Mouse (Mus musculus): ENCODE measurements around the gene Gramd1b.
A peak's percentile ranks its signal among the peaks of the same experiment; 100 is the strongest.
"Not testable (repeated sequence)": the region's sequence is repeated elsewhere in the genome, so short reads cannot be mapped to it uniquely, and the experiment has no call there.

Gene Gramd1b

DNA sequence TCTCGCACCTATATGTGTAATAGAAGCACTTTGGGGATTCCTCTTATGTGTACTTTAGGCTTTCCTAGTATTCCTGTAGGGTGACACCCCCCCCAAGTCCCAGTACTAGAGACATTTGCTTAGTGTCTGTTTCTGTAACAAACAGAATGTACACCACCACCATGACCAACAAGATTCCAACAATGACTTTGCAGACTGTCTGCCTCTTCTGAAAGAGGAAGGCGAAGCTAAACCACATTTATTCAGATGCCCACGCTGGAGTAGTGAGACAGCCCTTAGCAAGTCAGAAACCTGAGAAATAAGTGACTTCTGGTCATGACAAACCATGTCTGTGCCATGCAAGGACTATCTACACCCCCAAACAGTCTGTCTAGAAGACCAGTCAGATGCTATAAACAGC, 11.9 kb downstream of the Gramd1b start:
- DNase-seq (ENCODE audit: low spot score in 2 of 2) = no peak

DNA sequence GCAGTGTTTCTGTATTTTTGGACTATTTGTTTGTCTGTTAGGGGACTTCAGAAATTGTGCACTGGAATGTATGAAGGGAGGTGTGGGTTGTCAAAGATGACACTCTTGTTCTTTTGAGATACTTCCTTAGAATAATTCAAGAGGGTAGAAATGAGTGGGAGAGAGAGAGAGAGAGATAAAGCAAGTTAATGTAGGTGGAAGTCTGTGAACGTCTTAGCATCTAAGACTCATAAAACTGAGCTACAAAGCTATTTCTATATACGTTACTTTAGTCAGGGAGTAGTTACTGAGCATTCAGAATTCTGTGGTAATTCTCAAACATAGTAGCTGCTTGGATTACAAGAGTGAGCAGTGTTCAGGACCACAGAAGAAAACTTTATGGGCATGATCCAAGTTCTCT, 19.2 kb downstream of the Gramd1b start:
- no peak for DNase-seq (ENCODE audit: low spot score in 2 of 2)

DNA sequence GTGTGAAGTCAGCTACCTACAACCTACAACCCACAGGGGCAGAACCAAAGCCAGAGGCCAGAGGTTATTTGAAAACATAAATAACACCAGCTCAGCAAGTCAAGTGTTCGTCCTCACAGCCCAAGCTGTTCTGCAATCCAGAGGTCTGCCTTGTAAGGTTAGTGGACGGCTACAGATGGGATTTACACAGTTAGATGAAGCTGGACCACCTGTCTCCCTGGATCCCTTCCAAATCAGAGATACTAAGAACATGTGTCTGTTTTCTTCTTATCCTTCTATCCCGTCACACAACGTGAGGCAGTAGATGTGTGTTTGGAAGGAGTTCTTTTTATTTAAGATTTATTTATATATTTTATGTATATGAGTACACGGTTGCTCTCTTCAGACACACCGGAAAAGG, 21.7 kb downstream of the Gramd1b start:
- DNase-seq (ENCODE audit: low spot score in 2 of 2) = no peak

DNA sequence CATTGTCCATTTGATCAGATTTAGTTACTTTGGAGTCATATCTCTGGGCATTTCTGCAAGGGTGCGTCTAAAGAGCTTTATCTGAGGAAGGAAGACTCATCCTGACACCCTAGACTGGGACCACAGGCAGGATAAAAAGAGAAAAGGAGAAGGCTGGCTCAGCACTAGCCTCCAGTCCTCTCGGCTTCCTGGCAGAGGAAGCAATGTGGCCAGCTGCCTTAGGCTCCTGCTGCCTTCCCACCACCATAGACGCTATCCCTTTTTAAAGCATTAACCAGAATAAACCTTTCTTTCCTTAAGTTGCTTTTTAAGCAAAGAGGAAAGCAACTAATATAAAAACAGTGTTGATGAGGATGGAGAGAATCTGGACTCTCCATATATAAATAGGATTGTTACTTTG, 24.6 kb downstream of the Gramd1b start:
- DNase-seq (ENCODE audit: low spot score in 2 of 2) = no peak

DNA sequence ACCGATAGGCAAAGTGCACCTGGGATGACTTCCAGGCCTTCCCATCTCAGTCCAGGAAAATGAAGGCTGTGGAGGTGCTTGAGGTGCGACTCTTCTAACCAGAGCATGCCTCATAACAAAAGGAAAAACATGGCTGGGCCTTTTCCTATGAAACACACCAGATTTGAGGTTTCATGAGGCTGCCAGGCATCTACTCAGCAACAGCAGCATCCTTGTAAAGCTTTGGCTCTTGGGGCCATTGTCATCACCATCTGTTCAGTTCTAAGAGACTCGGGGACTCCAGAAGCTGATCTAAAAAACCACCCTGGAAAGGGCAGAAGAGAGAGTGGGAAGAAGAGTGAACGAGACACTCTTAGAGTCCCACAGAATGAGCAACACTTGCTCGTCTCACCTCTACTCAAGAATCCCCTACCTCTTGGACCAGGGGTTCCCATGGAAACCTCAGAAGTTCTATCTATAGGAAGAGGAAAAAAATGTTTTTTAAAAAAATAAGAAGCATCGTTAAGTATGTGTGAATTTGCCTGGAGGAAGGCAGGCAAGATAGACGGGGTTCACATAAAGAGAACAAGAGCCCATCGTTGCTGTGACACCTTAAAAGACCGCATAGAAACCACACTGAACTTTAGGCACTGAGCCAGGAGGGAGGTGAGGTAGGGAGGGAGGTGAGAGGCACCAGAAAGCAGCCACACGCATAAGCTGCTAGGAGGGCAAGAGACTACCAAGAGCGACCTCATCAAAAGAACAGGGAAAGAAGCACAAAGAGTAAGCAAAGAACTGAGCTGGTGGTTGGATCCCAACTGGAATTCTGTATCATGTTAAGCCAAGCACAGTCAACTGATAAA, 25.5 kb downstream of the Gramd1b start:
- DNase-seq (ENCODE audit: low spot score in 2 of 2) = no peak

DNA sequence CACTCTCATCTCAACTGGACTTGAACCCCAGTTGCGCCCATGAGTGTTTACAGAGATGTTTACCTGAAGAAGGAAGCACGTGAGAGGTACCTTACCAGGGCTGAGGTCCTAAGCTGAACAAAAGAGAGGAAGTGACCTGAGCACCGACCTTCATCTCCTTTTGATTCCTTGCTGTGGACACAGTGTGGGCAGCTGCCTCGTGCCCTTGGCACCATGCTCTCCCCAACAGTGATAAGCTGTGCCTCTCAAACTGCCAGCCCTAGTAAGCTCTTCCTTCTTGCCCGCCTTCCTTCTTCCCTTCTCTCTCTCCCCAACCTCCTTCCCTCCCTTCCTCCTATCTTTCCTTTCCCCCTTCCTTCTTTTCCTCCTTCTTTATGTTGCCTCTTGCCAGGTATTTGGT, 26.3 kb downstream of the Gramd1b start:
- no peak for DNase-seq (ENCODE audit: low spot score in 2 of 2)

DNA sequence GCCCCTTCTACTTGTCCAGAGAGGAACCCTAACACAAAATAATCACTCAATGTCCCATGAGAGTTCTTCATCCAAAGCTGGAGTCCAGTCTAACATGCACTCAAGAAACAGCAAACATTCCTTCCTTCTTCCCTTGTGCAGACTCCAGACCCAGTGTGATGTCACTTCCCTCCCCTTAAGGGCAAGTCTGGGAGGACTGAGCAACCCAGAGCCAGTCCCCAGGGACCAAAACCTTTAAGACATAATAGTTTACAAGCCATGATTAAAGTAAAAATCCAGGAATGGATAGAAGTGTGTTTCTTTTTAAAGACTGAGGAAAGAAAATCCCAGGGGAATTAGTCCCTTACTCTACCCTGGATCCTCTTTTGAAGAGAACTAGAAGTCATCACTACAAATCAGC, 30.5 kb downstream of the Gramd1b start:
- no peak for DNase-seq (ENCODE audit: low spot score in 2 of 2)

DNA sequence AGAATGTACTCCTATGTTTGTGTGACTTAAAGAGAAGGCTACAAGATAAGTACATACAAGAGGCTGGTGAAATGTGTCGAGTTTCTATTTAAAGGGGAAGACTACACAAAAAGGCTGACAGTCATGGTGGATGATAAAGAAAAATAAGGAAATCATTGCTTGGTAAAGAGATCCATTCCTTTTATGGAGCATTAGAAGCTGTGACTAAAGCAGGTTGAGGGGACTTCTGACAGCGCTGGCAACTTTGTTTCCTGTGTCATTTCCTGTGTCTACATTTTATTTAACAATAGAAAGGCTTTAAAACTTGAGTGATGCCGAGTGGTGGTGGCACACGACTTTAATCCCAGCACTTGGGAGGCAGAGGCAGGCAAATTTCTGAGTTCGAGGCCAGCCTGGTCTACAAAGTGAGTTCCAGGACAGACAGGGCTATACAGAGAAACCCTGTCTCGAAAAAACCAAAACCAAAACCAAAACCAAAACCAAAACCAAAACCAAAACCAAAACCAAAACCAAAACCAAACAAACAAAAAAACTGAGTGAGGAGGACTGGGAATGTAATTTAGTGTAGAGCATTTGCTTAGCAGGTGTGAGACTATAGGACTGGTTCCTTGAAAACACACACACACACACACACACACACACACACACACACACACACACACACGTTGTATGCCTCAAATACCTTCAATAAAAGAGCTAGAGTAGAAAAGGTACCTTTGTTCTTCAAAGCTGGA, 48.7 kb downstream of the Gramd1b start:
- DNase-seq (ENCODE audit: low spot score in 2 of 2) = not testable (repeated sequence)

DNA sequence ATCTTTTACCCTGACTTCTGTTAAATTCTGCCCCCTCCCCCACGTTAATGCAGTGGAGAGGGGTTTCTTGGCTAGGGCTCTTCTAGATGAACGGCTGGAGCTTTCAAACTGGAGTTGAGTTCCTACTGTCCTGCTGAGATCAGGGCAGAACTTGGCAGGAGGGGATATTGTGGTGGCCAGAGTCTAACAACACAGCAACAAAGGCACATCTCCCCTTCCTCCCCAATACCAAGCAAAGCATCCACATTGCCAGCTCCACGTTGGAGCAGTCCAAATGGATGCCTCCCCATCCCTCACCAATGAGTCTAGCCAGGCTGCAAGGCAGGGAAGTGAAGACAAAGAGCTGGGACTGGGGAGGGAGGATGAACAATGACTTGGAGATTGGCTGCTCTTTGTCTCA, 49.9 kb downstream of the Gramd1b start:
- no peak for DNase-seq (ENCODE audit: low spot score in 2 of 2)

DNA sequence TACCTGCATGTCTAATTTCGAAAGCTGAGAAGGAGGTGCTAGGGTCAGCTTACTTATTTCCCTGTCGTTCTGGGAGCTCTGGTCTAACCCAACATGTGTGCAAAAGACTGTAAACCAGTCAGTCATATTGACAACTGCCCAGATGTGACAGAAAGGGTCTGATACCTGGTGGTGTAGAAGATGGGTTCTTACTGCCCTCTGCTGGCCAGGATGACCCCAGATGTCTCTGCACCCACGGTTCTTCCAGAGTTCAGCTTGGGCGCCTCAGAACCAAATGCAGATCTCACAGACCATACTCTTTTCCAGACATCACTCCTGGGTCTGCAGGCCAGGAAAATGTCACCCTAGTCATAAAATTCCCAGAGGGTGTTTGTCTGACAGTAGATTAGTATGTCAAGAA, 51.9 kb downstream of the Gramd1b start:
- DNase-seq (ENCODE audit: low spot score in 2 of 2) = peak in 1 of 2 experiments; percentile 18

DNA sequence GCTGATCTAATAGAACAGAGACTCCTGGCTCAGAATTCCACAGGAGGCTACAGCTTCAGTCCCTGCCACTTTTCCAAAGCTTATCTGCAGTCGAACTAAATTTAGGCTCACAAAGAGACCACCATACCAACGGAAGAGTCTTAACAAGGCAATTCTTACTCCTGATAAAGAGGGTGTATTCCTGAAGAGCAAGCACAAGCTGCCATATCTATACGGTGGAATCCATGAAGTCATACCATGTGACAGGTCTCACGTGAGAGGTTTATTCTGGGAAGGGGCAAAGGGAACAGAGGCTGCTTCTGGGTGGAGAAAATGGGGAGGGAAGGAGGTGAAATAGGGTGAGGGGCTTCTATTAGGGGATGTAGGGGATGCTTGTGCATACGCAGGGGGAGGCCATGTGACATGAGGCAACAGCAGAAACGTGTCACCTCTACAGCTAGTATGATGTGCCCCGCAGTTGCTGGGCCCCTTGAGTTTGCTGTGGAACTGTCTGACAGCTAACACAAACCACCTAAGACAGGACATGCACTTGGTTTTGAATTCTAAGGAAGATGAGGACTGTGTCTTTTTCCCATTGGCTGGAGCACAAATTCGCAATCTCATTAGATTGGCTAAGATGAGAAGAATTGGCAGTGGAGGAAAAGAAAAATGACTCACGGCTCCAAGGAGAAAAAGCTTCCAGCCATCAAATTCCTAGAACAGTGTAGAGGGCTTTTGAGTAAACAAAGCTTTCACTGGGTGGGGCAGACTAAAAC, 52.9 kb downstream of the Gramd1b start:
- DNase-seq (ENCODE audit: low spot score in 2 of 2) = no peak

DNA sequence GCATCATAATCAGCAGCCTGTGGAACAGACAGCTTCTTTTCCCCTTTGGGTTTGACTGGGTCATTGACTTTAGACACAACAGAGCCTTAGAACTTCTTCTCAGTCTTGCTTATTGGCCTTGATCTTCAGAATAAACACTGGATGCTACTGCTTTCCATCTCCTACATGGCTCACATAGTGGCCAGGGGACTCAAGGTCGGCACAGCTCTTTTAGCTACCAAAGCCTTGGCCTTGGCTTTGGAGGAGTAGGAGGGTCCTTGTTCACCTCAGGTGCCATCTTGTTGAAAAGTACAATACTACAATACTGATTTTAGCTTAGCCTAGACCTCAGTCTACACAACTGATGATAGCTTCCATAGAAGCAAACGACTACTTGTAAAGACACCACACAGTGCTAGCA, 53.6 kb downstream of the Gramd1b start:
- DNase-seq (ENCODE audit: low spot score in 2 of 2) = no peak

DNA sequence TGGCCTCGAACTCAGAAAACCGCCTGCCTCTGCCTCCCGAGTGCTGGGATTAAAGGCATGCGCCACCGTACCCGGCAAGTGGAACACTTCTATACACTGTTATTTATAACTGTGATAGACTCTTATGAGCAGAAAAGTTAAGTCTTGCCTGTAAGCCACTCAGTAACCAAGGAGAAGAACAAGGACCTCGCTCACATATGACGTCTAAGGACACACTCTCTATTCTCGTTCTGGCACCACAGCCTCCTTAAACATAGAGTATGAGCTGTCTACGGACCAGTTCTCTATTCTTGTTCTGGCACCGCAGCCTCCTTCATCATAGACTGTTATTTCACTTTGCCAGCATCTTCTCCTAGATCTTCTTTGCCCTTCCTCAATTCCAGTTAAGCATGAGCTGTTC, 55.1 kb downstream of the Gramd1b start:
- no peak for DNase-seq (ENCODE audit: low spot score in 2 of 2)

DNA sequence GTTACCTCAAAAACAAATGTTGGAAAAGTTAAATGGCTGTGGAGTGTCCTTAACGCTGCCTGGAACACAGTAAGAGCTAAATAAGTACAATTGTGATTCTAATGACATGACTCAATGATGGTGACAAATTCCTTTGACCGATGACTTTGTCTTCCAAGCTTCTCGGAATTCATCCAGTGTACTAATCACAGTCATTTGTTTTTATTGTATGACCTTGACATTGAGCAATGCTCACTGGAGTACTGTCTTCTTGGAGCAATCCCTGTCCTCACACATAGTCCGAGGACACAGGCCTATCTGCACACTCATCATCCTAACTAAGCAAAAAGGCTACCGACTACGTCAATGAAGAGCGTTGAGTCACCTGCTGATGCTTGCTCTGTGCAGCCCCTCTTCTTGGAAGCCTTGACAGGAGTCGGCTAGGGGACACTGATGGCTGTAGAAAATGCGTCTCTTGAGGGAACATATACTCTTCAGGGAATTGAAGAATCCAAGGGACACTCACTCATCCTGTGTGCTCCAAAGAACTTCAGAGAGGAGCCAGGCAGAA, 58.1 kb downstream of the Gramd1b start:
- DNase-seq (ENCODE audit: low spot score in 2 of 2) = no peak

DNA sequence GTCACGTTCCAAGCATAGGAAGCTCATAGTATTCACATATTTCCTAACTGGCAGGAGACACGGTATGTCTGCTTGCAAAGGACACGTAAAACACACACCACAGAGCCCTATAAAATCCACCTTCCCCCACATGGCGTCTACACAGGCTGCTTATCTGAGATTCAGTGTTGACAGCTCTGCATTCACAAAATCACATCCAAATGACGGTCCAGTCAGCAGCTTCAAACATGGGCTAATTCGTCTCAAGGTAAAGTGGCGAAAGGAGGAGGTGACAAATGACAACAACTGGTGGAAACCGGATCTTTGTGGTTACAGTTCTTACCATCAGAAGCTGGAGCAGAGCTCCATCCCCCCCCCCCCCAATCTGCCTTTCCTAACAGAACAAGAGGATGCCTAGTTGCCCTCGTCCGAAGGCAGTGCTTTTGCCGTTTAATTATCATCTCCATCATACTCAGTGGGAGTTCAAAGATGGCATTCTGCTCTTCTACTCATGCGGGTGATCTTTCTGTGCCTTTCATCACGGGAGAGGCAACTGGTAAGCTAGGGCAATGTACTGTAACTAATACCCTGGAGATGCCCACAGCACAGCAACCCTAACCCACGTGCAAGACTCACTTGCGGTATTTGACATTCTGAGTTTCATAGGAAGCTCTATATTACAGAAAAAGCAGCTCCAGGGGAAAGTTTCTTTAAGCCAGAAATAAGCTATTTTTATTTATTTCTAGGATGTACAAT, 61.6 kb downstream of the Gramd1b start:
- no peak for DNase-seq (ENCODE audit: low spot score in 2 of 2)

DNA sequence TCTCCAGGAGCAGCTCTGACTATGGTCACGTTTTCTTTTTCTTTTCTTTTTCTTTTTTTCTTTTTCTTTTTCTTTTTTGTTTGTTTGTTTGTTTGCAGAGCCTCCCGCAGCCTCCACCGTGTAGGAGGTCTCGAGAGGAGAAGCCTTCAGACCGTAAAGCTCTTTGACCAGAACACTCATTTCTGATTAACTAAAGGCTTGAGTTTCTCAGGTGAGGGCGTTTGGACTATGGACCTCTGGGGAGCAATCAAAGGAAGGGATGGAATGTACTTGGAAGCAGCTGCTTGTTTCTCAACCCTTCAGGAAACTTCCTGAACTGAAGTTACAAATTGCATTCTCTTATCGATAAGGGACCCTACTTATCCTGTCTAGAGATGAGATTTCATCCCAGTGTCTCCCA, 64.4 kb downstream of the Gramd1b start:
- no peak for DNase-seq (ENCODE audit: low spot score in 2 of 2)

DNA sequence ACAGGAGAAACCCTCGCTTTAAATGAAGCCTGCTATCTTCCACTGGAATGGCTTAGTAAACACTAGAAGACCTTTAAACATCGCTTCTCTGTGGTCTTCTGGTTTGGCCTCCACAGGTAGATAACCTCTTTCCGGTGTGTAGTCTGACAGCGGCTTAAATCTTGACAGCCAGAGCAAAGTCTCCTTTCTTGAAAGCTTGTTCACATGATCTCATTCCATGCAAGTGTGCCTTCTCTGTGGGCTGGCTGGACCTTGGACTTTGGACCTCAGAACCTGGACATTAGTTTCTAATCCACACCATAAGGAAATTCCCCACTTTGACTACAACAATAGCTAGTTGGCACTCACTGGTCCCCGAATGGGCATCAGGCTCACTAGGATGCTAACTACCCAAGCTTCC, 65.6 kb downstream of the Gramd1b start:
- DNase-seq (ENCODE audit: low spot score in 2 of 2) = no peak

DNA sequence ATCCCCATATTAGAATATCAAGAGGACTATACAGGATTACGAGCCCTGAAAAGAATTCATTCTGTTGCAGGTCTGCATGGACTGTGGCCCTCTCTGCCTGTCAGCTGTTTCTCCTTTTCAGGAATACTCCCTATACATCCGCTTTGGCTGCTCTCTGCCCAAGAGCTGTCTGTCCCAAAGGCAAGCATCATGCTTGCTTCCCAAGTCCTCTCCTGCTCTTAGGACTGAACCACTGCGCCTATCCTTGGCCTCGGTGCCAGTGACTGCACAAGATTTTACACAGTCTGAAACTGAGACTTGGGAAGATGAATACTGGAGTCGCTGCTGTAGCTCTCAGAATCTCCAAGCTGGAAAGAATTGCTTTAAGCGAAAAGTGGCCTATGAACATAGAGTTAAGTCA, 68.8 kb downstream of the Gramd1b start:
- no peak for DNase-seq (ENCODE audit: low spot score in 2 of 2)

DNA sequence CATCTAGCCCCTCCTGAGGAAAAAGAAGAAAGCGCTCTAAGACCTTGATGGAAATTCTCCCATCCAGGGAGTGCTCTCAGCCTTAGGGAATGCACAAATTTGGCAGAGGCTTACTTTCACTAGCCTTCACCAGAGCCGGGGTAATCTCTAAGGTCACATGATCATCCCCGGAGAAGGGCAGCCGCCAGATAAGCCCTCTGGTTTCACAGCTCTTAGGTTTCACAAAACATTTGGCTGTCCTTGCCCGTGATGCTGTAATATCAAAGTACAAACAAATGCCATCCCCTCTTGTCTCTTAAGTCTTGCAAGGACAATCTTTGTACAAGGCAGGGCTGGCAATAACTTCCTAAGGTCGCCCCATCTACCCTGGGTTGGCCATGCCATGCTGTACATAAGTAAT, 70.4 kb downstream of the Gramd1b start:
- no peak for DNase-seq (ENCODE audit: low spot score in 2 of 2)

DNA sequence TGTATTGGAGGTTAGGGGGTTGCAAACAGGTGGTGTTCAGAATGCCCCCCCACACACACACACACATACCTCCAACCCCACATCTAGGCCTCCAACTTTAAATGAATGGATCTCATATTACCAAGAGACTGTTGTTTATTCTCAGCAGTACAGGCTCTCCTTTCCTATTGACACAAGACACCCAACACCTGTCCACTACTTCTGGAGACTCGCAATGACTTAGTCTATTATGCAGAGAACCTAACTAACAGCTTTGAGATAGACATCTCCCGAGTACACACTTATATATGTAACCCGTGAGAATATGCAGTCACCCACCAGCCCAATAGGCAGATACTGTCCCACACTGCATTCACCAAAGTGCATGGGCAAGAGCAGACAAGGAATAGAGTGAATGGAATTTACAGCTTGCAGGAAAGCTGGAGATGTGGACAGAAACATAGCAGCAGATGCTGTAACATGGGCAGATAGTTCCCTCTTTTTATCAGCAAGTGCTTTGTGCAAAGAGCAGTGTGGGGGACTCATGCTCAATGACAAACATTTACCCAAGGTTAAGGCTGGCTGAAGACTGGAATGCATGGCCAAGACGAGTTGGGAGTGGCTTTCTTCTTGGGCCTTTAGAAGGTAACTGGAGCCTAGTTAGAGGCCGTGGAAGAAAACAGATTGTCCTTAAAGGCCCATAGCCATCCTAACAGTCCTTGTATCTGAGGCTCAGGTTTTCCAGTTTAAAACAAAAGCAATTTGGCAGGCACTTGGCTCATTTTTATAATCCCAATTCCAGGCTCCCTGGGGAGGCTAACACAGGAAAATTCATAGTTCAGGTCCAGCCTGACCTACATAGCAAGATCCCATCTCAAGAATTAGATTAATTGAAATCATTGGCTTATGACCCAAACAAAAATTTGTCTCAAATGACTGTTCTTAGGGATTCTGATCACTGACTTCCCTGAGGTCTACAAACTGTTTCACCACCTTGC, 71.6 kb downstream of the Gramd1b start:
- DNase-seq (ENCODE audit: low spot score in 2 of 2) = no peak
